Mouse (Mus musculus): ENCODE measurements at regions not wholly inside any gene's neighbourhood (a gene's known extent, or its start where the extent isn't known, plus 50 kb on each side); places are given as distances from the start of the nearest gene placed in this dataset.

GRCm38 (mm10) chr6:112108651-112109050, 164.9 kb upstream of the Lmcd1 start:
- in situ Hi-C loops (cut with MboI, MseI) = no loop called here

GRCm38 (mm10) chr6:112119180-112119579, 154.4 kb upstream of the Lmcd1 start:
- in situ Hi-C loops (cut with MboI, MseI) = no loop called here

- in situ Hi-C loops (cut with MboI, MseI) = no loop called here
These were observed 140.0 kb upstream of the Lmcd1 start for GRCm38 (mm10) chr6:112133522-112133921.

GRCm38 (mm10) chr6:112152535-112153364, 120.8 kb upstream of the Lmcd1 start:
- in situ Hi-C loops (cut with MboI, MseI) = no loop called here

GRCm38 (mm10) chr6:112167487-112167886, 106.1 kb upstream of the Lmcd1 start:
- in situ Hi-C loops (cut with MboI, MseI) = no loop called here

GRCm38 (mm10) chr6:112176344-112176743, 97.2 kb upstream of the Lmcd1 start:
- in situ Hi-C loops (cut with MboI, MseI) = loop anchor here (10.0 kb wide), 1 partner anchor 742 kb away; no protein-coding TSS in a partner anchor

- in situ Hi-C loops (cut with MboI, MseI) = loop anchor here (5.0 kb wide), 1 partner anchor 75 kb away; no protein-coding TSS in a partner anchor
These were observed 85.9 kb upstream of the Lmcd1 start for GRCm38 (mm10) chr6:112187636-112188035.

GRCm38 (mm10) chr6:112191032-112191431, 82.5 kb upstream of the Lmcd1 start:
- in situ Hi-C loops (cut with MboI, MseI) = no loop called here

GRCm38 (mm10) chr6:112197445-112197844, 76.1 kb upstream of the Lmcd1 start:
- in situ Hi-C loops (cut with MboI, MseI) = no loop called here

GRCm38 (mm10) chr6:112199241-112199640, 74.3 kb upstream of the Lmcd1 start:
- in situ Hi-C loops (cut with MboI, MseI) = no loop called here

- in situ Hi-C loops (cut with MboI, MseI) = no loop called here
These were observed 71.4 kb upstream of the Lmcd1 start for GRCm38 (mm10) chr6:112202120-112202519.

GRCm38 (mm10) chr6:112203321-112203720, 70.2 kb upstream of the Lmcd1 start:
- in situ Hi-C loops (cut with MboI, MseI) = no loop called here

- in situ Hi-C loops (cut with MboI, MseI) = loop anchor here (5.0 kb wide), 1 partner anchor 167 kb away; no protein-coding TSS in a partner anchor
These were observed 68.6 kb upstream of the Lmcd1 start for GRCm38 (mm10) chr6:112204956-112205355.

- in situ Hi-C loops (cut with MboI, MseI) = loop anchor here (5.0 kb wide), 1 partner anchor 167 kb away; no protein-coding TSS in a partner anchor
These were observed 68.0 kb upstream of the Lmcd1 start for GRCm38 (mm10) chr6:112205420-112205995.

GRCm38 (mm10) chr6:112207229-112207628, 66.3 kb upstream of the Lmcd1 start:
- in situ Hi-C loops (cut with MboI, MseI) = loop anchor here (5.0 kb wide), 1 partner anchor 165 kb away; no protein-coding TSS in a partner anchor

GRCm38 (mm10) chr6:112210238-112210950, 63.2 kb upstream of the Lmcd1 start:
- in situ Hi-C loops (cut with MboI, MseI) = no loop called here

GRCm38 (mm10) chr6:112216868-112217267, 56.7 kb upstream of the Lmcd1 start:
- in situ Hi-C loops (cut with MboI, MseI) = no loop called here

GRCm38 (mm10) chr6:112218248-112218647, 55.3 kb upstream of the Lmcd1 start:
- in situ Hi-C loops (cut with MboI, MseI) = no loop called here

GRCm38 (mm10) chr6:112219641-112220040, 53.9 kb upstream of the Lmcd1 start:
- in situ Hi-C loops (cut with MboI, MseI) = no loop called here

GRCm38 (mm10) chr6:112220149-112220548, 53.4 kb upstream of the Lmcd1 start:
- in situ Hi-C loops (cut with MboI, MseI) = no loop called here

- in situ Hi-C loops (cut with MboI, MseI) = no loop called here
These were observed 52.2 kb upstream of the Lmcd1 start for GRCm38 (mm10) chr6:112221373-112221772.

- in situ Hi-C loops (cut with MboI, MseI) = no loop called here
These were observed 50.2 kb upstream of the Lmcd1 start for GRCm38 (mm10) chr6:112223325-112223724.

Data from regulatory T cell (primary cell).